Mouse (Mus musculus): ENCODE measurements at regions not wholly inside any gene's neighbourhood (a gene's known extent, or its start where the extent isn't known, plus 50 kb on each side); places are given as distances from the start of the nearest gene placed in this dataset.

DNA sequence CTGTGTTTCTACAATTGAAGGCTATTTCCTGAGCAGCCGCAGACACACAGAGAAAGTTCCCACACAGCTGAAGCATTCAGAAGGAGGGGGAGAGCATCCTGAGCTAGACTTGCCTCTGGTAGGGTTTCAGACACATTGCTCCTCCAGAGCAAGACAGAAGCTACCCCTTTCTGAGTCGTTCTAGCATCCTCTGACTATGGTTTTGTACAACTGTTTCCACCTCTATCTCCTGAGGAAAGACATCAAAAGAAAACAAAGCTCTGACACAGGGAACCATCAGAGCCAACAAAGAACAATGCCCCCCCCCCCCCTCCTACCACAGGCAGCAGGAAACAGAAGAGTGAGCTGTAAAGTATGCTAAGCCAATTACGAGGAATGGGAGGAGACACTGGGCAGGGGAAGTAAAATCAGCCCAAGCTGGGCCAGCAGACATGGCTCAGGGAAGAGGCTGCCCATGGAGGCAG lies 132.3 kb upstream of the Atp2b1 start:
- no peak for DNase-seq (ENCODE audit: low spot score)

DNA sequence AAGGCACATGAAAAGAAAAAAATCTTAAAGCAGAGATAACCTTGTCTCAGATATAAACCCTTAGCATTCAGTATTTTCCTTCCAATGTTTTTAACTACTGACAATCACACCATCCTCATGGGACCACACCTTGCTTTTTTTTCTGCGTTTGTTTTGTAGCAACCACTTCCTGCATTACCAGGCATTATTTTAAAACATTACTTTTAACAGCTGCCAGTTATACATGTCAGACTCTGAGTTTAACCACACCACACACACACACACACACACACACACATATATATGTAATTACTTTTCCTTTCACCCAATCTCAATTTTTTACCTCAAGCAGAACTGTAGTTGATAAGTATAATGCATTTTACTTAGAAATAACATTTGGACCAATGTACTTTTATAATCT lies 128.8 kb upstream of the Atp2b1 start:
- DNase-seq (ENCODE audit: low spot score), result no peak

DNA sequence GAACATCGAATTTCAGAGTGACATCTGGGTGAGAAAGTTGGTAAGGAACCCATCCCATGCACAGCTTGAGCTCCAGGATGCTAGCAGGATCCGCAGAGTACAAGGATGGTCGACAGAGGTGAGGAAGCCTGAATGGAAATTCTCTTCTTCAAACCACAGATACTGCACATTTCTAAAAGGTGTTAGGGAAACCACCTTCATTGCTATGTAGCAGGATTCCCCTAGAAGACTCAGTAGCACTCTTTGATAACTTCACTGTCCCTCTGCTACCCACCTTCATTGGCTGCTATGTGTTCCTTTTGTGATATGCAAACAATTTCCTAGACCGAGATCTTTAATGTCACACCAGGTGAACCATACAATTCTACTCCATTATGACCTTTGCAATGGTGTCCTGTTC lies 128.1 kb upstream of the Atp2b1 start:
- DNase-seq (ENCODE audit: low spot score), result no peak

DNA sequence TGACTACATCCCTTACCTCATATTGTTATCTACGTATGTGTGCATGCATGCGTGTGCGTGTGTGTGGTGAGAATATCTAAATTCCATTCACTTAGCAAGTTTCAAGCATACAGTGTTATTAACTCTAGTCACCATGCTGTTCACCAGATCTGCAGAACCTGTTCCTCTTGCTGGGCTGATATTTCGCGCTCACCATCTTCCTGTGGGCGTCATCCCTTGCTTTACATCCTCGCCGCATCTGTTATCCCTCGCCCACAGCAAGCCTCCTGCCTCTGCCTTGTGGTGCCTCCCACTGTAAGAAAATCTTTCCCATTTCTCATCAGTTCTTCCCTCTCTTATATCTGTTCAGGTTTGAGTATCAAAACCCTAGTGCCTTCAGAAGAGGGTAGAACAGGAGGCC lies 124.4 kb upstream of the Atp2b1 start:
- no peak for DNase-seq (ENCODE audit: low spot score)

DNA sequence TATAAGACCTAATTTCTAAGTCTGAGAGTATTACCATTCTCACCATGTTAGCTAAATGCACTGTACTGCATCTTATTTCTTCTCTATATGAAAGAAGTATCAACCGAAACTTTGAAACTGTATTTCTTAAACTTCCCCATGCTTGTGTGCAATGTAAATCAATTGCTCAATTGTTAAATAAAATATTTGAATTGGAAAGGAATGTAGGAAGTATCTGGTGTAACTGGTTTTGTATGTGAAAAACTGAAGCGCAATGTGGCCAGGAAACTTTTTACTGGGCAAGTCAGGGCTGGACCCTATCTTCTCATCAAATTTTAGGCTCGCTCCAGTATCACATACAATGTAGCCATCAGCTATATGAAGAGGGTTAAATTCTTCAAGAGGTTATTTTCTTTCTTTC lies 123.8 kb upstream of the Atp2b1 start:
- DNase-seq (ENCODE audit: low spot score), result no peak

DNA sequence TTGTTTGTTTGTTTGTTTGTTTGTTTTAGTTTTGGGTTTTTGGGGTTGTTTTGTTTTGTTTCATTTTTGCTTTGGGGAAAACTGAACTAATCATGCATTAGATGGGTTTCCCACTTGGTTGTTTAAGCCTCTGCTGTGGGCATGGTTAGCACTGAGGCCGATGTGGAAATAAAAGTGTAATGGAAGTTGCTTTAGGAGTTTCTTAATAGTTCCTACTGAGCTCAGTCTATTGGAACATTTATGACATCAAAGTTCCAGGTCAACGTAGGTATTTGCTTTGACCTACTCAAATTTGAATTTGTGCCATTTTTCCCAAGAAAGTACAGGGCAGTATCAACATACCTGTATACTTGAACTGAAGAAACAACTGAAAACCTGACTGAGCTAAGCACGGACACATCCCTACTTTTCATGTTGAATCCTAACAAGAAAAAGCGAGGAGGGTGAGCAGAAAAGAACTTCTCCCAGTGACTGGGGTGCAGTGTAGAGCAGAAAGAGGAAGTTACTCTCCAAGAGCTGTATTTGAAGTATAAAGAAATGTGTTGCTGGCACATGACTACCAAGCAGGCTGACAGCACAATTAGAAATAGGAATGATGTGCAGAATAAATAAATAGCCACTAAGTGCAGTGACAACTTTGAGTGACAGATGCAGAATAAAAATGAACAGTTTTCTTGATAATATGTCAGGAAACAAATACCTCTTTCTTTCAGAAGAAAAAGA lies 122.0 kb upstream of the Atp2b1 start:
- DNase-seq (ENCODE audit: low spot score), result no peak

DNA sequence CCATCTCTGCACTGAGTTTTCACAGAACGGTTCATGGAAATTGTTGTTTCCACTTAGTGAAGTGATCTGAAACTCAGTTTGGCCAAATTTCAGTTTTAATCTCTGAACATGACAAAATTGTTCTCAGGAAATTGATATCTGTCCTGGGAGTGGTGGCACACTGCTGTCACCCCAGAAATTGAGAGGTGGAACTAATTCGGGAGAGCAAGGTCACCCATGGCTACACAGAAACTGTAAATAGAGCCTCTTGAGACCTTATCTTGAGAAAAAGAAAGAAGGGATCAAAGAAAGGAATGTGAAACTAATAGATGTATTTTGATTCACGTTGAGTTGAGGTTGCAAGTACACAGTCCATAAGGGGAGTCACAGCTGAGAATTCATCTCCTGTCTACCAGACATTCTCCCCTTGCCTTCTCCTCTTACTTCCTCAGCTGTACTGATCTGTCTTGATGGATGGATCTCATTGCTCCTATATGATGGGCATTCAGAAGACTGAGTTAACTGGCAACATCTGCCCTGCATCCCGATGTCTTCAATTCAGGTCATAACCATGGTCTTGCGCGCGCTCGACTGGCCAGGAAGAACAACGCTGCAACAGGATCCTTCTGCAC lies 120.2 kb upstream of the Atp2b1 start:
- DNase-seq (ENCODE audit: low spot score), result no peak

DNA sequence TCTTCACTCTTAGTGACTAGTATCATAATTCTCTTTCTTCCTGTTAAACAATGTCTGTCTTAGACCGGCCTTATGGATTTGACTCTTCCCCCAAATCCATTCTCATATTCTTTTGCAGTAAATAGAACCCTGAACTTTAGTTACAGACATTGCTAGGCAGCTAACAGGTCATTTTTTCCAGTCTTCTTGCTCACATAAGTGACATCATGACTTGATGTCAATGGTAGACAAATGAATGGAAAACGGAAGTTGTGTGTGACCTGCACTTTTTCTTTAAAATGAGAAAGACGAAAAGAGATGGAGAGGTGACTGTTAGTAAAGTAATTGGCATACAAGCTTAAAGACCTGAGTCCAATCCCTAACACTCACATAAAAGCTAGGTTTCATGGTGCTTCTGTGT lies 118.2 kb upstream of the Atp2b1 start:
- no peak for DNase-seq (ENCODE audit: low spot score)

DNA sequence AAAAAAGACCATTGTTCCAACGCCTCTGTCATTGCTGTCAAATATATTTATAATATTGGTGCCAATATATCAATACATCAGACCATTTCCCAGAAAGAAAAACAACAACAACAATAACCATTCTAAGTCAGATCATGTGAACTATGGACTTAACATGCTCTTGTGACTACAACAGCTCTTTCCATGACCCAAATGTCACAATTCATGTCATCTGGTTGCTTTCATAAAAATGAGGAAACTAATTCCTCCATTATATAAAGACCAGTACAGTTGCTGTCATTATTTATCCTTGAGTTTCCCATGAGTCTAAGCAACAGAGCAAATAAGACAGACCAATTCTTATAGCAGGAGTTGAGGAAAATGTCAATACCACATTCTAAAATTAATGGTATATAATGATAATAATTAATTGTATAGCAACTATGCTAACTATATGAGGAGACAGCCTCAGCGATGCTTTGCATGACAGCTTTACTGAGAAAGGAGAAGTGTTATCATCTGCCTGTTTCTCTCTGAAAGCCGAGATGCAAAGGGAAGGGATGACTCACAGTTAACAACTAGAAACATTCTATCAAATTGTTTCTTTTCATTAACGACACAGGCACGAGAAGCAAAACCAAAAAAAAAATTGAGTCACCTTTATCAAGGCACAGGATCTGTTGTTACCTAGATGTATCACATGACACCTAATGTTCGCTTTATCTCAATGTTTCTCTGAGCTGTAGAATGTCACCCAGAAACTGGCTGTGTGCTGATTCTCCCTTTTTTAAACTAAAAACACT lies 115.4 kb upstream of the Atp2b1 start:
- no peak for DNase-seq (ENCODE audit: low spot score)

DNA sequence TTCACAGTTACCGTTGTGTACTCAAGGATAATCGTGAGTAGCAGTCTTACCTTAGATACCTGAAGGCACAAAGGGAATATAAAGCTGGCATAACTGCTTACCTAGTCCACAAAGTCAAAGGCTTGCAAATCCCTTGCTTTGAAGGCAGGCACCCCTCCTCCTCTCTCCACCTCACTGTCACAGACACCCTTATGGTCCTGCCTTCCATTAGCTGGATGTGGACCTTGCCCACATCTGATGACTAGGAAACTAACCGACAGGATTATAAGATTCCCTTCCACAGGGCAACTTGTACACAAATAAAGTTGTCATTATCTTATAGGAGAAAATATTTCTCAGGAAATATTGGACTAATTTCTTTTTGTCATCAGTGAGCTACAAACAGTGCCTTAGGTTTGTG lies 114.4 kb upstream of the Atp2b1 start:
- no peak for DNase-seq (ENCODE audit: low spot score)

DNA sequence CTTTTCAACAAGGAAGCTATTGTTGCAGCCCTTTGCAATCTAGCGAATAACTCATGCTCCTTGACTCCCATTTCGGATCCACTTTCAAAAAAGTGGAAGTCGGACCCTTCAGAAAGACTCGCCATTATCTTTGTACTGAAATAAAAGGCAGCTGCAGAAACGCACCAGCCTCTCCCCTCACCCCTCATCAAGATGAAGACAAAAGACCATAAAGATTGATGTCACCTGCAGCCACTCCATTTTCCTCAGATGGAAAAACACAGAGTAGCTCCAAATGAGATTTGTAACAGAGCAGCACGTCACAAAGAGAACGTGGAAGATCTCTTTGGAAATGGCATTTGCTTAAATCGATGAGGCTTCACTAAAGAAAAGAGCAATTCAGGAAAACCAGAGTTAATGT lies 113.3 kb upstream of the Atp2b1 start:
- DNase-seq (ENCODE audit: low spot score), result no peak

DNA sequence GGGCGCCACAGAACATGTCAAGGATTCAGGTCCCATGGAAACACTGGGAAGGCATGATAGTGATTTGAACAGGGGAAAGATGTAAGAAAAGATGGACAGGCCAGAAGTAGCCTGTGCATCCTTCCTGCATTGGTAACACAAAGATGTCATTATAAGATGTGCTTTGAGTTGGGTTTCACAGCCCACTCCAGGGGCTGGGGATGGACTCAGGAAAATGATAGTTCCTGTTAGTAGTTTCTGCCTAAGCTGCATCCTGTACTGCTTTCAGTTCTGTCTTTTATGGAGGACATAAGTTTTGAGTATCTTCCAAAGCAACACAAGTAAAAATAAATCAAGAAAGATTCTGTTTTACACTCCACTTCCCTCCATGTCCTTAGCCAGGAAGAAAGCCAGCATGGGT lies 109.2 kb upstream of the Atp2b1 start:
- DNase-seq (ENCODE audit: low spot score), result no peak

DNA sequence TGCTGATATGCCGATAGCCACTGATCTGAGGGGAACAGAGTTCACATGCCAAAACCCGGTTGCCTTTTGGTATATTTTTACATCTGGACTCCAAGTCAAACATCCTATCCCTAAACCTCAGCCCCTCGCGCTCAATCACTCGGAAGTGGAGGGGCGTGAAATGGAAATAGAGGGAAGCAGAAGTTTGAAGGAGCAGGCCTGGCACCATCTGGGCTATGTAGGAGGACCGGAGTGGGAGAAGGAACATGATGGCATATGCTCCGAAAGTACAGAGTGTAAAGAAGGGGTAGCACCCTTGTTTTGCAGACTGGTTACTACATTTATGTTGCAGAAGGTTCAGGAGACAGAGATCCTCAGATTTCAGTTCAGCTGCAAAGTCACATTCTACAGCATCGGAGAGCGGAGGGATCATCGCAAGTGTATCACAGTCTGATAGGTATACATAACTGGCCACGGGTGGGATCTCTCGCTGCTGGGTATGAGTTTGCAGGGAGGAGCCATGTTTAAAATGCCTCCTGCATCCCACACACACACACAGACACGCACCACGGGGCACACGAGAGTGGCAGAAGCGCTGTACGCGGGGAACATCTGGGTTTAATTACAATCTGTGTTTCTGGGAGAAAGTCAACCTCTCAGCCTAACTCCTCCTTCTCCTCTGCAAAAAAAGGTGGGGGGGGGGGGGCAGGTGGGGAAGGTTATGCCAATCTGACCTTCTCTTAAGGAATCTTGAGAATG lies 107.2 kb upstream of the Atp2b1 start:
- DNase-seq (ENCODE audit: low spot score), result no peak

DNA sequence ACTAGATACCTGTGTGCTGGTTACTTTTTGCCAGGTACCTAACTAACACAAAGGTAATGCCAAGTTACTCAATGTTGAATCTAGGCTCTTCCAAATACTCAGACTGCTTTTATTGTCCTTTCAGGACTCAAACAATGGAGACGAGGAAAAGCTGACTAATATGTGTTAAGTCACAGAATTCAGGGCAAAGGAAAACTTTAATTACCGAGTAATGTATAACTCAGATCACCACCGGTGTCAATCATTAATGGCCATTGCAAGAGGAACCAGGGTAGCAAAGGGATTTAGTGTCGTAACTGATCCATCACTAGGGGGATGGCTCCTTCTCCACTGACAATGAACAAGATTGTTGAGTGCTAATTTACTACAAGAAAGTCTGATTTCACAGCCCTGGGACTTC lies 105.6 kb upstream of the Atp2b1 start:
- no peak for DNase-seq (ENCODE audit: low spot score)

DNA sequence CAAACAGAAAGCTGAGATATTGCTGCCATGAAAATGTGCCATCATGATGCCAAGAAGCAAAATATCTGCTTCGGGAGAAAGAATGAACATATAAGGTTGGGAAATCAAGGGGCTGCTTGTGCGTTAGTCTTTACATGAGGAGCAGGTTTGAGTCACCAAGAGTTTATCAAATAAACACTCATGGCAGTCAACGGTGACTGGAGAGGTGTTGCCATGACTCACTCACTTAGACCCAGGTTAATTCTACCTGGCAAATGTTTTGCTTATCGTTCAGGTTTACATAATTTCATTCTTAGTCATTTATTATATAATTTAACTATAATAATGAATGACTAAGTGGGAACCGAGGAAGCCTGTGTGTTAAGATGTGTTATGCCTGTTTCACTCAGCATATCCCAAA lies 85.2 kb upstream of the Atp2b1 start:
- no peak for DNase-seq (ENCODE audit: low spot score)

DNA sequence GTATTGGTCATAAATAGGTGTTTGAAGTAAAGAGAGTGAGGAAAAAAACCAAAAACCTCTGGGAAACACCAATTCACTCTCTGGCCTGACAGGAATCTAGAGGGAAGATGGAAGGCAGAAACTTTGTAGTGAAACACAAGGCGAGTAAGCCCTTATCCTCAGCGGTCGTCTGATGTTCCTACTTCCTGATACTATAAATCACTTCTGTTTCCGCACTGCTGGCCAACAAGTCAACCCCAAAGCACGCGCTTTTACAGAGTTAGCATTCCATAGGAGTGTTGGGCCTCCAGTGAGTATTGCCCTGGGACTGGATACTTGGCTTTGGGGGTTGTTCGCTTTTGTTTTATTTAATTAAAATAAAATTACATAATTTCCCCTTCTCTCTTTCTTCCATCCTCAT lies 82.7 kb upstream of the Atp2b1 start:
- DNase-seq (ENCODE audit: low spot score), result no peak

DNA sequence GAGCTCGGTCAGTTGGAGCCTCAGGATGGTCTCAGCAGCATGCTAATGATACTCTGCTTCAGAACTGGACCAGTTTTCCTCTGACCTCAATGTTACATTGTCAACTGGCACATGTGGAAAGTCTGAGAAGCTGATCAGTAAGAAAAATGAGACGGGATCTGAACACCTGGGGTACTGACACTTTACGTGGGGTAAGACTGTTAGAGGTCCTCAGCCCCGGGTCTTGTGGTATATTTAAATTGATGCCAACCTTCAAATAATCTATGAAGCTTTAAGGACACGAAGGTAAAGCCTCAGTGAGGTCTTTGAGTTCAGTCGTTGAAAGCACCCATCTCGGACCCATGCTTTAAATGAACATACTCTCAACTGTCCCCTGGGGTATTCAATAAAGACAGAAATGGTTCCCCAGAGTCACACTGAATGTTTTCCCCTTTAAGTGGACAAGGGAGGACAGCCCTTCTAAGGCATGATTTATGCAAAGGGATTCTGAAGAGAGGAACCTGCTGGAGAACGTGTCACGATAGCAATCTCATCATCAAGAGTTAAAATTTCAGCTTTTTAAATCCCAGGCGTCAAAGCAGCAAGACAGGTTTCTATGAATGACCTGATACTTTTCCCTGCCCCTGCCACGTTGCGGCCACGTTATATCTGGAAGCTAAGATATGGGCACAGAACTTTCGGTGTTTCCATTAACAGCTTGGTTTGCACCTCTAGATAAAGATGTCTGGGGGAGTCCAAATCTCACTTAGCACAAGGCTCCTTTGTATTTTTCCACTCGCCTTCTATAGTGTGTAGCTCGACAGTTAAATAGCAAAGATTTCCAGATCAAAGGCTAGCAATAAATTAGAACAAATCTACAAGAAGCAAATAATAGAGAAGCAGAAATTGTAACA lies 76.7 kb upstream of the Atp2b1 start:
- no peak for DNase-seq (ENCODE audit: low spot score)

DNA sequence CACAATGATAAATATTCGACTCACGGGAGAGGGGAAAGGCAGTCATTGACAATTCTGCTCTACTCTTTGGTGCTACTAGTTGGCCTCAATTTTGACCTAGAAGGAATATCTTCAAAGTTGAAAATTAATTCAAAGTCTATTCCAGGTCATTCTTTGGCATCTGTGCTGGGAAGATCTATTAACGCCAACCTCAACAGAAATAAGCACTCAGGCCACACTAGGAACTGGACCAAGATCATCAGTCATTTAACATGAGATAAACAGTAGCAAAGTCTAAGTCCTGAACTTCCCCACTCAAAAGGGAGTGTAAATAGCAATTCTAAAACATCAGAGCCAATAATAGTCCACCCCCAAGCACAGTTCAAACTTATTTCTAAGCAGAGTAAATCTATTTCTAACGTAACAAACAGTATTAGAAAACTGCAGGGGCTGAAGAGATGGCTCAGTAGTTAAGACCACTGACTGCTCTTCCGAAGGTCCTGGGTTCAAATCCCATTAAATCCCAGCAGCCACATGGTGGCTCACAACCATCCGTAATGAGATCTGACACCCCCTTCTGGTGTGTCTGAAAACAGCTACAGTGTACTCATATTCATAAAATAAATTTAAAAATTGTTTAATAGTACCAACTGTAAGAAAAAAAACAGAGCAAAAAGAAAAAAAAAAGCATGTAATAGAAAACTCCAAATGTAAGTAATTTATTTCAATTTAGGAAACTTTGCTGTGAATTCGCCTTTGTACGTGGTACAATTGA lies 75.1 kb upstream of the Atp2b1 start:
- no peak for DNase-seq (ENCODE audit: low spot score)

DNA sequence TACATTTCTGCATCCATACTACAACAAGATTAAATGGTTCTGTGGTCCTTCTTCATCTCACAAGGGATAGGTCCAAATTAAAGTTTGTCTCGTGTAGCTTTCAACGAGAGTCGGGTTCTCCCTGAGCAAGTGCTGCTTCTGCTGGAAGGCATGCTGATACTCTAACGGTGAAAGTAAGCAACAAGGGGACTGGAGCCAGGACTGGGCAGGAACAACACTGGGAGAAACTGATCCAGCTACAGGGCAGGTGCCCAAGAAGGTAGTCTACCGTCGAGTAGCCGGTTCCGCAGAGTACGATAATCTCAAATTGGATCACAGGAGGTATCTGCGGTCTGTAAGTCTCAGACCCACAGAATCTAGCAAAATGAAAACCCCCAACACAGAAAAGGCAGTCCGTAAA lies 74.2 kb upstream of the Atp2b1 start:
- DNase-seq (ENCODE audit: low spot score), result no peak

DNA sequence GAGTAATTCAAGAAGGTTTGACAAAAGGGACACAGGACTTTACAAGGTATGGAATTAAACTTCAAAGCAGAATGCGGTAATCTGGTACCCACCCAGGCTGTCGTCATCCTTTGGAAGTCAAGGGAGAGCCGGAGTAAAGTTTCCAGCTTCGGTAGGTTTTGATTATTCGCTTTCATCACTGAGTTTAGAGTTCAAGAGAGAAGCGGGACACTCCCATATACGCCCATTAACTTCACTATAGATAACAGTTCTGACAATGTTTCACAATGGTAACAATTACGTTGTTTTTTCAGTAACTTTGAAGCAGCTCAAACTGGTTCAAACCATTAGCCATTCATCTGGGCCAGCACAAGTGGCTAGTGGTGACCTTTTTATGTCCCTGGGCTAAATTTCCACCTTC lies 73.8 kb upstream of the Atp2b1 start:
- no peak for DNase-seq (ENCODE audit: low spot score)

Data from ovary, adult 18-20 months (tissue).